Mouse (Mus musculus) MEL (cell line): ENCODE data around the gene Ptpa. TPM values are rescaled to one million over a fixed set of nuclear protein-coding genes. Genes with fewer than 3 reads are reported as not detected.

ENCODE experiments used
- DNase-seq: peaks from one replicate; pipeline ENCODE4 v3.0.0; 2011; ENCODE audit warnings: low read depth, low spot score
- H3K27ac ChIP-seq: 2 replicates; pipeline ENCODE4 v1.5.1; 2012; ENCODE audit warnings: low read depth, mild to moderate bottlenecking, control low read depth, low read length, moderate library complexity; ENCODE audit not compliant: control insufficient read depth
- H3K27me3 ChIP-seq, 2 experiments: fragments of 150-350 bp in 1 of 2; sonication (generic) in 1 of 2; 2 replicates each; pipeline ENCODE4 v1.6.1; 2012; ENCODE audit warnings: low read length in 2 of 2, mild to moderate bottlenecking in 2 of 2, improper control_type of control experiment in 1 of 2, moderate library complexity in 1 of 2; ENCODE audit not compliant: insufficient read depth in 2 of 2, control insufficient read depth in 1 of 2
- H3K36me3 ChIP-seq, 2 experiments: 2 replicates each; pipeline ENCODE4 v1.6.1; 2012 to 2014; ENCODE audit warnings: low read length in 2 of 2, improper control_type of control experiment in 1 of 2, inconsistent platforms in 1 of 2, mild to moderate bottlenecking in 1 of 2; ENCODE audit not compliant: insufficient read depth in 2 of 2, control insufficient read depth in 1 of 2
- H3K4me1 ChIP-seq, 2 experiments: fragments of 150-350 bp in 1 of 2; sonication (generic) in 1 of 2; 2 replicates each; pipeline ENCODE4 v1.6.1; 2012; ENCODE audit warnings: low read length in 2 of 2, improper control_type of control experiment in 1 of 2, mild to moderate bottlenecking in 1 of 2; ENCODE audit not compliant: insufficient read depth in 2 of 2, control insufficient read depth in 1 of 2
- H3K4me3 ChIP-seq, 2 experiments: fragments of 150-350 bp in 1 of 2; sonication (generic) in 1 of 2; 2 replicates each; pipeline ENCODE4 v1.5.1; 2012; ENCODE audit warnings: low read depth in 2 of 2, low read length in 2 of 2, mild to moderate bottlenecking in 2 of 2, moderate library complexity in 2 of 2, control low read depth in 1 of 2, improper control_type of control experiment in 1 of 2; ENCODE audit not compliant: control insufficient read depth in 1 of 2, insufficient read depth in 1 of 2
- H3K79me2 ChIP-seq: 2 replicates; pipeline ENCODE4 v1.6.1; 2012; ENCODE audit warnings: mild to moderate bottlenecking, low read length, moderate library complexity; ENCODE audit not compliant: control insufficient read depth, poor library complexity, insufficient read depth
- H3K9ac ChIP-seq: 2 replicates; pipeline ENCODE4 v1.6.1; 2012; ENCODE audit warnings: low read depth, mild to moderate bottlenecking, control low read depth, low read length, moderate library complexity; ENCODE audit not compliant: control insufficient read depth, poor library complexity, severe bottlenecking
- H3K9me3 ChIP-seq: fragments of 150-350 bp; sonication (generic); replicated peaks from 2 replicates; pipeline ENCODE4 v1.6.1; 2012; ENCODE audit warnings: mild to moderate bottlenecking, low read length, improper control_type of control experiment, moderate library complexity; ENCODE audit not compliant: insufficient read depth
- BHLHE40 ChIP-seq: IDR thresholded peaks from 2 replicates; pipeline ENCODE4 v1.6.1; 2012; ENCODE audit warnings: low read depth, mild to moderate bottlenecking, inconsistent platforms, low read length, improper control_type of control experiment, borderline replicate concordance
- CHD1 ChIP-seq: IDR thresholded peaks from 2 replicates; pipeline ENCODE4 v1.6.1; 2012; ENCODE audit warnings: low read depth, mild to moderate bottlenecking, inconsistent platforms, low read length, improper control_type of control experiment
- CHD2 ChIP-seq: IDR thresholded peaks from 2 replicates; pipeline ENCODE4 v1.6.1; 2011; ENCODE audit warnings: low read length, improper control_type of control experiment
- ELF1 ChIP-seq: IDR thresholded peaks from 2 replicates; pipeline ENCODE4 v1.6.1; 2014; ENCODE audit warnings: low read depth, mild to moderate bottlenecking, inconsistent platforms, low read length, improper control_type of control experiment, moderate library complexity
- ETS1 ChIP-seq: IDR thresholded peaks from 2 replicates; pipeline ENCODE4 v1.6.1; 2012; ENCODE audit warnings: low read depth, mild to moderate bottlenecking, inconsistent platforms, low read length, improper control_type of control experiment, moderate library complexity
- GABPA ChIP-seq: IDR thresholded peaks from 2 replicates; pipeline ENCODE4 v1.6.1; 2012; ENCODE audit warnings: low read depth, mild to moderate bottlenecking, inconsistent platforms, low read length, improper control_type of control experiment, moderate library complexity
- GATA1 ChIP-seq: IDR thresholded peaks from 2 replicates; pipeline ENCODE4 v1.6.1; 2011; ENCODE audit warnings: low read depth, low read length, improper control_type of control experiment
- HCFC1 ChIP-seq: IDR thresholded peaks from 2 replicates; pipeline ENCODE4 v1.6.1; 2012; ENCODE audit warnings: low read depth, mild to moderate bottlenecking, inconsistent platforms, low read length, improper control_type of control experiment, moderate library complexity
- JUND ChIP-seq: IDR thresholded peaks from 2 replicates; pipeline ENCODE4 v1.6.1; 2011; ENCODE audit warnings: low read depth, mild to moderate bottlenecking, improper control_type of control experiment, low read length
- KAT2A ChIP-seq: conservative IDR thresholded peaks from 2 replicates; pipeline ENCODE4 v1.6.1; 2012; ENCODE audit warnings: low read depth, low read length, improper control_type of control experiment, inconsistent platforms
- MAFK ChIP-seq: IDR thresholded peaks from 2 replicates; pipeline ENCODE4 v1.6.1; 2011; ENCODE audit warnings: low read depth, mild to moderate bottlenecking, low read length, improper control_type of control experiment, borderline replicate concordance
- MAX ChIP-seq: IDR thresholded peaks from 2 replicates; pipeline ENCODE4 v1.6.1; 2011; ENCODE audit warnings: low read length, improper control_type of control experiment
- MAZ ChIP-seq: IDR thresholded peaks from 2 replicates; pipeline ENCODE4 v1.6.1; 2012; ENCODE audit warnings: low read depth, mild to moderate bottlenecking, inconsistent platforms, low read length, improper control_type of control experiment
- MEF2A ChIP-seq: IDR thresholded peaks from 2 replicates; pipeline ENCODE4 v1.6.1; 2014; ENCODE audit warnings: low read depth, mild to moderate bottlenecking, inconsistent platforms, low read length, improper control_type of control experiment; ENCODE audit not compliant: poor library complexity, insufficient replicate concordance, severe bottlenecking; ENCODE audit errors: extremely low read depth
- MYB ChIP-seq: IDR thresholded peaks from 2 replicates; pipeline ENCODE4 v1.6.1; 2011; ENCODE audit warnings: mild to moderate bottlenecking, low read depth, low read length, improper control_type of control experiment
- NELFE ChIP-seq: IDR thresholded peaks from 2 replicates; pipeline ENCODE4 v1.6.1; 2011; ENCODE audit warnings: low read depth, low read length, improper control_type of control experiment
- POLR2AphosphoS2 ChIP-seq: IDR thresholded peaks from 2 replicates; pipeline ENCODE4 v1.6.1; 2011; ENCODE audit warnings: low read length, improper control_type of control experiment
- POLR2AphosphoS5 ChIP-seq: IDR thresholded peaks from 2 replicates; pipeline ENCODE4 v1.6.1; 2012; ENCODE audit warnings: low read depth, borderline replicate concordance, mild to moderate bottlenecking, inconsistent platforms, low read length, moderate library complexity, mixed read lengths
- SIN3A ChIP-seq: IDR thresholded peaks from 2 replicates; pipeline ENCODE4 v1.6.1; 2012; ENCODE audit warnings: low read length, improper control_type of control experiment, inconsistent platforms
- TBP ChIP-seq: IDR thresholded peaks from 2 replicates; pipeline ENCODE4 v1.8.0; 2011; ENCODE audit warnings: low read depth, low read length, improper control_type of control experiment
- TCF12 ChIP-seq: IDR thresholded peaks from 2 replicates; pipeline ENCODE4 v1.6.1; 2014; ENCODE audit warnings: low read depth, mild to moderate bottlenecking, inconsistent platforms, low read length, improper control_type of control experiment, moderate library complexity
- USF1 ChIP-seq: IDR thresholded peaks from 2 replicates; pipeline ENCODE4 v1.6.1; 2014; ENCODE audit warnings: low read depth, mild to moderate bottlenecking, inconsistent platforms, low read length, improper control_type of control experiment, moderate library complexity
- USF2 ChIP-seq, 2 experiments: IDR thresholded peaks; 2 replicates each; pipeline ENCODE4 v1.6.1; 2011 to 2012; ENCODE audit warnings: improper control_type of control experiment in 2 of 2, low read length in 2 of 2, borderline replicate concordance in 1 of 2, inconsistent platforms in 1 of 2, low read depth in 1 of 2, mild to moderate bottlenecking in 1 of 2; ENCODE audit not compliant: insufficient read depth in 1 of 2
- polyA plus RNA-seq, 2 experiments: library from polyadenylated mRNA; stranded (reverse) in 1 of 2; unstranded in 1 of 2; fragments of >175 nt in 1 of 2; fragments of >200 nt in 1 of 2; gene quantifications; 2 replicates each; pipeline versions ENCODE4 v1.2.1 to v1.2.4; 2012; ENCODE audit warnings: low replicate concordance in 2 of 2, low read depth in 1 of 2; ENCODE audit not compliant: insufficient read length in 2 of 2, insufficient read depth in 1 of 2, missing spikeins in 1 of 2
- total RNA-seq: library from RNA; depleted of rRNA; stranded (reverse); fragments of 300-350 nt; gene quantifications from 2 replicates; pipeline ENCODE4 v1.2.3, GENCODE M21; 2012

Gene Ptpa
- total and polyA plus RNA-seq, 3 experiments, result 159 to 382 TPM; not detected in 1

DNA sequence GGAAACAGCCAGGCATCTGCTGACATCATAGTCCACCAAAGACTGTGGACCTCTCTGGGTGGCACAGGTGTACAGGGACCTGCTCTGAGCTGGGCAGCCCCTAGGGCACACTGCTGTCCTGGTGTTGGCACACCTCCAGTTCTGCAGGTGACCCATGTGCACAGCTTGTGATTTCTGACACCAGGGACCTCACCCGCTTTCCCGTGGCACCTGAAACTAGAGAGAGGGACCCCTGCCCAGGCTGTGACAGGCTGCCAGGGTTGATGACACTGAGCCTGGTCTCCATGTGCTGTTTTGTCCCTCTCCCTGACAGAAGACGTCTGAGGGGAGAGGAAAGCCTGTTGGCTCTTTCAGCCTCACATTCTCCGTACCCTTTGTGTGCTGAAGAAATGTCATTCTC, 22.0 kb downstream of the Ptpa start:
- Histone ChIP-seq H3K9ac (no peak overlapping the region), H3K9me3 (no peaks in the 10 kb centered on the region), H3K4me1 (no peaks in the 10 kb centered on the region), H3K36me3 (peaks cover 0 to 13% of the 10 kb centered on the region in 2 experiments; a peak in 2 of 4 replicates), H3K27ac (no peak overlapping the region)
- DNase-seq, result no peak
- TF ChIP-seq POLR2AphosphoS5, result no peak
- TF ChIP-seq JUND, result no peak
- TF ChIP-seq HCFC1, result no peak
- no peak for TF ChIP-seq GATA1
- TF ChIP-seq, all 39 proteins: peak for 0
- H3K4me3 ChIP-seq, result no peak overlapping the region
- no peaks in the 10 kb centered on the region for H3K27me3 ChIP-seq
- H3K79me2 ChIP-seq, result no peaks in the 10 kb centered on the region

DNA sequence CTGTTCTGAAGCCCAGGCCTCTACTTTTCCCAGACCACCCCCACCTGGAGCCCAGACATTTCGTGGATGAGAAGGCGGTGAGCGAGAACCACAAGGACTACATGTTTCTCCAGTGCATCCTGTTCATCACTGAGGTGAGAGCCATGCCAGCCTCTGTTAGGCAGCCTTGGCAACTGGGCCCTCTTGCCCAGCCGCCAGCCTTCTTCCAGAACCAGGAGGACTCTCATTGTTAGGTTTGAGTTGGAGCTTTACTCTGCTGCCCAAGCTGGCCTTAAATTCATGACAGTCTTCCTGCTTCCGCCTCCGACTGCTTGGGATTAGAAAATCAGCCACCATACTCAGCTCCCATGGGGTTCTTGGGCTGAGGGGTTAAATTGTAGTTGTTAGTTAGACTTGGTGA, 23.8 kb downstream of the Ptpa start:
- TF ChIP-seq CHD2, result no peak
- TF ChIP-seq HCFC1, result no peak
- TF ChIP-seq NELFE, result no peak
- TF ChIP-seq GABPA, result no peak
- TF ChIP-seq MAX, result no peak
- TF ChIP-seq GATA1, result no peak
- Histone ChIP-seq H3K27ac (no peak overlapping the region), H3K9me3 (no peaks in the 10 kb centered on the region), H3K27me3 (no peaks in the 10 kb centered on the region), H3K79me2 (no peaks in the 10 kb centered on the region), H3K36me3 (peaks cover 0 to 10% of the 10 kb centered on the region in 2 experiments; a peak in 2 of 4 replicates), H3K9ac (no peak overlapping the region), H3K4me1 (no peaks in the 10 kb centered on the region), H3K4me3 (no peak overlapping the region)
- no peak for DNase-seq

DNA sequence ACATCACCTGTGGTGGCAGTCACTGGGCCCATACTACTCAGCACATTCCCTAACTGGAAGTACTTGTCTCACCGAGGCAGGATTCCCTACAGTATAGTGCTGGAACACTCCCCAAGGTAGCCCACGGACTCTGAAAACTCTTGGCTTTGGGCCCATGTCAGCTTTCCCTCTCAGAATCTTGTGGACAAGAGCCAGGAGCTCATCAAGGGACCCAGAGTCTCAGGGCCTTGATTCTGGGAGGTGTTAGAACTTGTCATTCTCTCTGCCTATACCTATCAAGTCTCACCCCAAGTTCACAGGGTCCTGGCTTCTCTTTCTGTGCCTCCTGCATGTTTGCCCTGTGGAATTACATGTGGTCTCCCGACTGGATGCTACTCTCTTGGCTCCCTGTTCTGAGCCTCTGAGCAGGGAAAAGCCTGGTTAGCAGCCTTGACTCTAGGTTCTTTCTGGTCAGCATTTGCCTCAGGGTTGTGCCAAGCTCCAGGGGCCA, 24.4 kb downstream of the Ptpa start:
- no peaks in the 10 kb centered on the region for H3K79me2 ChIP-seq
- no peaks in the 10 kb centered on the region for H3K27me3 ChIP-seq
- TF ChIP-seq CHD1 (no peak), MYB (no peak), TCF12 (no peak), HCFC1 (no peak), USF1 (no peak), MAFK (no peak), USF2 (IDR thresholded peaks at IDR 0.05; ENCODE audit: borderline replicate concordance in 1 of 2, insufficient read depth in 1 of 2, low read depth in 1 of 2, low read length in 2 of 2) (no peak), POLR2AphosphoS2 (no peak), BHLHE40 (no peak), TBP (no peak), MAZ (no peak), CHD2 (no peak), ELF1 (no peak), KAT2A (no peak), MEF2A (no peak), SIN3A (no peak), ETS1 (no peak), MAX (no peak), POLR2AphosphoS5 (no peak)
- peaks cover 0 to 10% of the 10 kb centered on the region in 2 experiments; a peak in 2 of 4 replicates for H3K36me3 ChIP-seq
- no peaks in the 10 kb centered on the region for H3K9me3 ChIP-seq
- no peak overlapping the region for H3K4me3 ChIP-seq
- H3K4me1 ChIP-seq, result no peaks in the 10 kb centered on the region
- no peak overlapping the region for H3K9ac ChIP-seq
- no peak overlapping the region for H3K27ac ChIP-seq
- DNase-seq, result no peak
